Mouse (Mus musculus) brain, embryonic 18.5 days (tissue): ENCODE measurements at regions not wholly inside any gene's neighbourhood (a gene's known extent, or its start where the extent isn't known, plus 50 kb on each side); places are given as distances from the start of the nearest gene placed in this dataset.

ENCODE experiments used
- DNase-seq: peaks from one replicate; pipeline ENCODE4 v3.0.0-alpha.2; 2012; ENCODE audit warnings: low read depth, low spot score

GRCm38 (mm10) chrX:11983276-11983675 lies 176.9 kb downstream of the Bcor start:
- DNase-seq = no peak
